ENCODE assay signal across 9 mouse cellular contexts in genomic region chr17:29796086-29796485, GRCm38 (mm10).
A peak's percentile ranks its signal among the peaks of the same experiment; 100 is the strongest.
DNase-seq lines count a peak whose midpoint lies in the region; ATAC-seq lines count a peak whose summit lies in the region.
"Had no signal": no experiment of that assay in that cellular context is flagged by ENCODE, and none has a peak within 500 bp of the region (broad histone marks: within the 10 kb centered on the region; RNA-seq: fewer than 3 reads in every experiment).

No protein-coding gene starts in this region.

- no peak overlapping the region for H3K4me3 ChIP-seq in forebrain, embryonic 10.5 days
- H3K4me3 ChIP-seq in hindbrain, embryonic 13.5 days = no peak overlapping the region
- H3K4me3 ChIP-seq in midbrain, embryonic 10.5 days = no peak overlapping the region

- peaks cover 50% of the 10 kb centered on the region for H3K27me3 ChIP-seq in forebrain, embryonic 10.5 days (ENCODE audit: poor library complexity, severe bottlenecking)
- H3K27me3 ChIP-seq in hindbrain, embryonic 13.5 days = 0 out of 2 replicates have a peak, but pooled peaks cover 10% of the 10 kb centered on the region
- peaks cover 28% of the 10 kb centered on the region for H3K27me3 ChIP-seq in midbrain, embryonic 10.5 days (ENCODE audit: low read depth, poor library complexity, severe bottlenecking)

- peaks cover 53% of the 10 kb centered on the region for H3K4me1 ChIP-seq in forebrain, embryonic 10.5 days
- H3K4me1 ChIP-seq in hindbrain, embryonic 13.5 days (replicated peaks) = peaks cover 49% of the 10 kb centered on the region
- peaks cover 50% of the 10 kb centered on the region for H3K4me1 ChIP-seq in midbrain, embryonic 10.5 days

- DNase-seq in MN1 (ENCODE audit: low spot score) = peak; percentile 65
- DNase-seq in c-Kit-negative CD71-positive TER-119-positive erythroid progenitor cells, embryonic 14.5 days (ENCODE audit: low read depth, low spot score) = peak; percentile 35
- DNase-seq in forebrain, embryonic 10.5 days (ENCODE audit: extremely low spot score, low spot score) = peak; percentile 77
- DNase-seq in left cerebral cortex, postnatal 14 days (ENCODE audit: low spot score in 2 of 2) = peak; percentile 55 to 73
- peak; percentile 83 for DNase-seq in midbrain, embryonic 10.5 days (ENCODE audit: low spot score)
- peak; percentile 61 for DNase-seq in right cerebral cortex, postnatal 25 days
- peak; percentile 44 to 83 for DNase-seq in urinary bladder, postnatal 4 days (ENCODE audit: low spot score in 2 of 2)

- no peaks in the 10 kb centered on the region for H3K36me3 ChIP-seq in forebrain, embryonic 10.5 days (replicated peaks)
- H3K36me3 ChIP-seq in hindbrain, embryonic 13.5 days = no peaks in the 10 kb centered on the region
- no peaks in the 10 kb centered on the region for H3K36me3 ChIP-seq in midbrain, embryonic 10.5 days
- H3K36me3 ChIP-seq: heart, embryonic 13.5 days had no signal

- peak overlapping the region; percentile 74; the same call in 1 of the 2 replicates for H3K27ac ChIP-seq in forebrain, embryonic 10.5 days
- peak overlapping the region; percentile 93 for H3K27ac ChIP-seq in hindbrain, embryonic 13.5 days
- H3K27ac ChIP-seq in midbrain, embryonic 10.5 days (replicated peaks) = peak overlapping the region; percentile 83; the same call in 1 of the 2 replicates
- H3K27ac ChIP-seq: heart, embryonic 13.5 days had no signal

- WGBS in forebrain, embryonic 10.5 days = 13% methylated on average over 7 of the region's 7 CpGs
- 12% methylated on average over 7 of the region's 7 CpGs for WGBS in hindbrain, embryonic 13.5 days
- WGBS in midbrain, embryonic 10.5 days = 14% methylated on average over 7 of the region's 7 CpGs

- no peak; the same call in 1 of the 2 replicates for ATAC-seq in hindbrain, embryonic 13.5 days (ENCODE audit: low FRiP score)

- no peak overlapping the region; the same call in 1 of the 2 replicates for H3K4me2 ChIP-seq in hindbrain, embryonic 13.5 days

- intact Hi-C loops in left cerebral cortex, postnatal 14 days (cut with DNase I) = loop anchor here (1.0 kb wide), 1 partner anchor 87 kb away; no protein-coding TSS in a partner anchor

- no peaks in the 10 kb centered on the region for H3K9me3 ChIP-seq in forebrain, embryonic 10.5 days
- H3K9me3 ChIP-seq in hindbrain, embryonic 13.5 days = no peaks in the 10 kb centered on the region
- H3K9me3 ChIP-seq in midbrain, embryonic 10.5 days (replicated peaks) = no peaks in the 10 kb centered on the region
- H3K9me3 ChIP-seq: heart, embryonic 13.5 days had no signal

- H3K9ac ChIP-seq in hindbrain, embryonic 13.5 days = no peak overlapping the region
